Mouse (Mus musculus) kidney, postnatal 4 days (tissue): ENCODE measurements around the gene Vmn1r178.
"Not testable (repeated sequence)": the region's sequence is repeated elsewhere in the genome, so short reads cannot be mapped to it uniquely, and the experiment has no call there.

Source experiments
- DNase-seq, 2 experiments: peaks; one replicate each; pipeline ENCODE4 v3.0.0; 2021; ENCODE audit warnings: mixed read lengths in 2 of 2

Vmn1r178 gene

GRCm38 (mm10) chr7:23891709-23892108 is at the start of gene Vmn1r178:
Vmn1r178 (plus strand) TSS chr7:23892009.
- no peak for DNase-seq

GRCm38 (mm10) chr7:23866349-23866748 is 25.5 kb upstream of the Vmn1r178 start, which contains the start of gene Vmn1r177:
Vmn1r177 (minus strand) TSS chr7:23866449.
- DNase-seq: not testable (repeated sequence)

- DNase-seq: not testable (repeated sequence)
These were observed 14.9 kb upstream of the Vmn1r178 start for GRCm38 (mm10) chr7:23876918-23877317.

GRCm38 (mm10) chr7:23926678-23927077 is 34.9 kb downstream of the Vmn1r178 start, which contains the start of gene Vmn1r179:
Vmn1r179 (plus strand) TSS chr7:23926978.
- DNase-seq: no peak
